Mouse (Mus musculus) left cerebral cortex, postnatal 25 days (tissue): ENCODE measurements at regions not wholly inside any gene's neighbourhood (a gene's known extent, or its start where the extent isn't known, plus 50 kb on each side); places are given as distances from the start of the nearest gene placed in this dataset.
A peak's percentile ranks its signal among the peaks of the same experiment; 100 is the strongest.

Experiments used
- DNase-seq, 2 experiments: peaks; one replicate each; pipeline ENCODE4 v3.0.0; 2022; ENCODE audit warnings: low spot score in 2 of 2, mixed read lengths in 1 of 2
- intact Hi-C: fragments of 180-260 bp; cut with DNase I; formaldehyde crosslinking; loops from one replicate; pipeline ENCODE4 v1.15.1; 2025

GRCm38 (mm10) chr11:19423841-19424815 lies 405.3 kb upstream of the Meis1 start:
- intact Hi-C loops, result no loop called here
- DNase-seq, result peak; percentile 33 to 65

DNA sequence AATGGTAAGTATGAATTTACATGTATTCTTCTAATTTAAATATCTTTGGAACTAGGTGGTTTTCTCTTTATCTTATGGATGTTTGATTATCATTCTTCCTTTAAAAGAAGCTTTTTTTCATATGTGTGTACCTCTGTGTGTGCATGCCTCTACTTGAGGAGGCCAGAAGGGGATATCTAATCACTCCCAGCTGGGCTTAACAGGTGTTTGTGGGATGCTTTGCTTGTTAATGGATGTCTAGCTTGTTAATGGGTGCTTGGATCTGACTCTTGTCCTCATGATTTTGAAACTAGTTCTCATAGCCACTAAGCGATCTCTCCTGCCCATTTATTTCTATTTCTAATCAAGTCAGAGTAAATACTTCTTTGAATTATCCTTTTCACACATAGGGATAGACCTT lies 408.8 kb upstream of the Meis1 start:
- intact Hi-C loops, result no loop called here
- no peak for DNase-seq

DNA sequence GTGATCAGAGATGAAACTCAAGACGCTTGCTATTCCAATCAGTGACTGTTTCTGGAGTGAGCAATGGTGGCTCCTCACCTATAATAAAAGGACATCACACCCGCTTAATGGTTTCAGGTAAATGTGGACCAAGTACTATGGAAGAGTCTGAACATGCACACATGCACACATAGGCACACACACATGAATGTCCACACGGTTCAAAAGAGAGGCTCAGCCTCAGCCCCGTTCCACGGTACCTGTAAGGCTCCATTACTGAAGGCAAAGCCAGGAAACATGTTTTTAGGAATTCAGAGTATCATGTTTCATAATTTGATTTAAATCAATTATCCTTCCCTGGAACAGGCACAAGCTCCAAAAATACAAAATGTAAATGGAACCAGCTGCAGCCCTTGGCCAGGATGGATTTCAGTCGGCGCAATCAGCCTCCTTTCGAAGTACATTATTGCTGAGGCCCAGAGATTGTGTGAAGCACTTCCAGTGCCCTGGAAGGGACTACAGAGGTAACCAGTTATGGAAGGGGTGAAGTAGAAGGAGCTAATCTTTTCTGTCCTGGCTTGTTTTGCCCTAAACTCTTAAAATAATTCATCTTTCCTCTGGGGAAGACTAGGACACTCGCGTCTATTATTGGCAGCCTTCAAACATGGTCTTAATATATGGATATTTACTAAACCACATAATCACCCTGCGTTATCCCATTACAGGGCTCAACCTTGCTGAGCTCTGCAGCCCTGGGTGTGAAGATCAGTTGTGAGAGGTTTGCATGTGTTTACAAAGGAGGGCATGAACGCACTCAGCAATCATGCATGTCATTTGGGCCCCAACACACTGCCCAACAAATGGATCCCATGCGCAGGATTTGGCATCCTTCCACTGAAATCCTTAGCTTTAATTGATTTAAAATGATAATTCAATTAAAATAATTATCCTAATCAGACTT lies 415.2 kb upstream of the Meis1 start:
- no peak for DNase-seq
- intact Hi-C loops, result no loop called here

- DNase-seq, result no peak
- intact Hi-C loops, result no loop called here
These were observed 419.6 kb upstream of the Meis1 start for GRCm38 (mm10) chr11:19438385-19438784.

- peak in 1 of 2 experiments; percentile 39 for DNase-seq
- intact Hi-C loops, result no loop called here
These were observed 423.2 kb upstream of the Meis1 start for GRCm38 (mm10) chr11:19441936-19442335.

GRCm38 (mm10) chr11:19455391-19456290 lies 436.9 kb upstream of the Meis1 start:
- intact Hi-C loops, result no loop called here
- no peak for DNase-seq

- DNase-seq, result no peak
These were observed 437.8 kb upstream of the Meis1 start for GRCm38 (mm10) chr11:19456577-19456976.

DNA sequence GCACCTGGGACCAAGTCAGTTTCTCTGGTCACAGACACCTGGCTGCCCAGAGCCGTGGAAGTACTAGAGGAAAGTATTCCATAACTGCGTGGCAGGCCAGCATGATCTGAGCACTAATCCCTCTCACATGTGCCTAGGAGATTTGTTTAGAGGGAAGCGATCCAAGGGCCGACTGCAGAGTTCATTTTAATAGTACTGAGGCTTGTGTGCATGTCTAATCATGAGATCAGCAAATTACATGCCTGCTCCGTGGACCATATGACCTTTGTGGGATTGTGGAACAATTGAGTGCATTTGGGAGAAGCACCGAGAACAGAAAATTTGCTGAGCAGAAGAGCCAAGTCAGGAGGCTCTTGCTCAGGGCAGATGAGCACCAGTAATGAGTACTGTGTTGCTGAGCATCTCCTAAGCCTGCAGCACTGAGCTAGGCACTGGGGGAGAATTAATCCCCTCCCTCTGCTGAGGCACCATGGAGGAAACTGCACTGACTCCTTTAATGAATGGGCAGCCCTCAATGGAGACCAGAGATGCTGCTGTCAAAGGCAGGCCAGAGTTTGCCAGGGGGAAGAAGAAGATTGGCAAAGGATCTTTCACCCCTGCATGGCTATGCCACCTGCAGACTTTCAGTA lies 445.1 kb upstream of the Meis1 start:
- intact Hi-C loops, result no loop called here
- no peak for DNase-seq

More at GRCm38 (mm10) chr11:19456577-19456976, 437.8 kb upstream of the Meis1 start:
- intact Hi-C loops, result no loop called here

DNA sequence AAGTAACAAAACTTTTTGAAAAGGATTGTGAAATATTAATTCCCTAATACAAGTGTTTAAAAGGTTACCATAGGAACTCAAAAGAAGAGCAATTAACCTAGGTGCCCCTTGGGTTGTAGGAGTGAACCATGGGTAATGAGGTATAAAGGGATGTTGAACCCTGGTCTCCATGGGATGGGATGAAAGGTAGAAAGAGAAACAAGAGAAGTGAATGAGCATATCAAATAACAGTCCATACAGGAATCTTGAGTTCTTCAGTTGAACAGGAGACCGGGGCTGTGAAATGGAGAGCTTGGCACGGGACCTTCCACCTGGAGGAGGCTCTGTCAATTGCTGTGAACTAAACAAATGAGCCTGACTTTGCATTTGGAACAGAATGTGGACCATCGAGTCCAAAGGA lies 449.6 kb upstream of the Meis1 start:
- no peak for DNase-seq
- intact Hi-C loops, result no loop called here

- DNase-seq, result no peak
- intact Hi-C loops, result no loop called here
These were observed 450.0 kb upstream of the Meis1 start for GRCm38 (mm10) chr11:19468803-19469202.

DNA sequence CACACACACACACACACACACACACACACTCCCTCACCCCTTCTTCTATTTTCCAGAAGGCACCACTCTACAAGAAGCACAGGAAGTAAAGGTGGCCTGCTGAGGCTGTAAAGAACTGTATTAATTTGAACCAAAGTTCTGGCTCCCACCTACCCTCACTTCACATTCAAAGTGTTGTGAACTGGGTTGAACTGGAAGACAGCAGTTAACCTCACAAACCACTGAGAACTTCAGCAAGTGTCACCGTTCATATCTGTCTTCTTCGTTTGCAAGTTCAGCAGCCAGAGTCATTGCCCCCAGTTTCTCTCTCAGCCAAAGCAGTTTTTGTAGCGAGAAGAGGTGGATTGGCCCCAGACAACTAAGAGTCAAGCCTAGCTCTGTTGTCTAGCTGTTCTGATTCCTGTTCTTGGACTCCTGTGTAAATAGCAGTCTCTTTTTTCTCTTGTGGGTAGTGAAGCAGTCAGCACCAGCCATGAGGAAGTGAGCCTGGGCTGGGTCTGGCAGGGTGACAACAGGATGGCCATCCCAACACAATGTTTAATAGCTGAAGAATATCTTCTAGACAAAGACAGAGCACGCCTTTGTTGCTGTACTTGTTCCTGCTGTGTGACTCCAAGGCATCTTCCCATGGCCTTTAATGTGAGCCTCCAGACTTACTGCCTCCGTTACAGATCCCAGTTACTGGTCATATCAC lies 452.0 kb upstream of the Meis1 start:
- intact Hi-C loops, result no loop called here
- no peak for DNase-seq

DNA sequence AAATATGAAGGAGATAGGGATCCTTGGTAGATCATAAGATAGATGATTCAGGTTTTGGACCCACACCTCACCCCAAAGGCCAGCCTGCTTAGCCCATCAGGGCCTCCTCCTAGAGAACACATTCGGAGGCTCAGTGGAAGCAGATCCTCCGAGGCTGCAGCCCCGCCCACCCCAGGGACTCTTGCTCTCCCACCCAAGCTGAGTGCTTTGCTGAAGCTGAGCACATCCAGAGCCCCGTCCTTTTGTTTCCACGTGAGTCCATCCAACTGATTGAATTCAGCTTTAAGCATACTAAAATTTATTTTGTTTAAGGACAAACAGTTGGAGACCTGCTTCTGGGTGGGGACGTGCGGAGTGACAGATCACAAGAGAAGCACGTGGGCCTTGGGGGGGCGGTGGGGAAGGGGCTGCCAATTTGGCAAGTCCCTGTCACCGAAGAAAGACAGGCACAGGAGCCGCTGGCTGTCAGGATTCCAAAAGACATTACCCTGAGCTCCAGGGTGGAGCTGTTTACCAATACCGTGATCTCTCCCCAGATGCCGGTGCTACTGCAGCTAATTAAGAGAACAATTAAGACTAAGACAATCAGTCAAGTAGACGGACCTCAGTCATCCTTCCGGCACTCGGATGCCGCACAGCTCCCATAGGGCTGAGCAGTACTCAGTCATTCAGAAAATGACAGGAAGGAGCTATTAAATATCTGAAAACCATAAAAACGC lies 448.9 kb upstream of the Spred2 start:
- no peak for DNase-seq
- intact Hi-C loops, result no loop called here

GRCm38 (mm10) chr11:19493089-19493756 lies 431.0 kb upstream of the Spred2 start:
- no peak for DNase-seq
- intact Hi-C loops, result no loop called here

DNA sequence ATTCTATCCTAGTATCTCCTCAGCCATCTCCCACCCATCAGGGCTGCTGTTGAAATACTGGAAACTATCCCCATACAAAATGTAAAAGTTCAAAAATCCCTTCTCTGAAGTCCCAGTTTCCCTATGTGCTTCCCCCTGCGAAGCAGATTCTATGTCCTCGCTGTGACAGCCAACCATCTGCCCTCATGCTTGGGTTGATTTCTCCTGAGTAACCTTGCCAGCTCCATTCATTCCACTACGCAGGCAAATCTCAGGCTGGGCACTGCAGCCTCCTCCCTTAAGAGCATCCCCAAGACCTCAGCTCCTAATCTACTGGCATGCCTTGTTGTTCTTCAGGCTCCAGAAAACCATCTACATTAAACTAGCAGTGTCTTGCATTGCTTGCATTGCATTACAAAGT lies 402.5 kb upstream of the Spred2 start:
- intact Hi-C loops, result no loop called here

DNA sequence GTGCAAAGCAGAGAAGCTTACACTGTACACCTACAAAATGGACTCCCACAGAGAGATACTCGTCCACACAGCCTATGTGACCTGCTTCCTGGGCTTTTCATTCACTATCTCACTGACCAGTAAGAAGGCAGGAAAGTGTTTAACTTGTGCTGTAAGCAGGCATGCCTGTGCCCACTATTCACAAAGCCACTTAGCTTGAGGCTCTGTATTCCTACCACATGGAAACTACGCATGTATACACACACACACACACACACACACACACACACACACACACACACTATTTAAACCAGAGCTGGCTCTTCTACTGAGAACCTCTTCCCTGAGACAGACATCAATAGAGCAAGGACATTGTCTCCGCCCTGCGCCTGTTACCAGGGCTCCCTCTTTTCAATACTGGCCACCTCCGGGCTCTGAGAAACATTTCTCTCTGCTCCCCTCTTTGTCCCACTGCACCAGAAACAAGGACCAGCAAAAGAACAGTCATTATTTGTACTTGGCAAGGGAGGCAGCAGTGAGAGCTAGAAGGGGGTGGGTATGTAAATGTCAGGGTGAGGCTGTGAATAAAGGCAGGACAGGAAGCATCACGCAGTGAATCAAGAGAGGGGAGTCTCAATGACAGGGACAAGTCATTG lies 400.2 kb upstream of the Spred2 start:
- DNase-seq, result peak; percentile 6 to 25
- intact Hi-C loops, result no loop called here

More for the DNA sequence above, 402.5 kb upstream of the Spred2 start:
- no peak for DNase-seq

- intact Hi-C loops, result no loop called here
- DNase-seq, result no peak
These were observed 395.0 kb upstream of the Spred2 start for GRCm38 (mm10) chr11:19529126-19529525.

DNA sequence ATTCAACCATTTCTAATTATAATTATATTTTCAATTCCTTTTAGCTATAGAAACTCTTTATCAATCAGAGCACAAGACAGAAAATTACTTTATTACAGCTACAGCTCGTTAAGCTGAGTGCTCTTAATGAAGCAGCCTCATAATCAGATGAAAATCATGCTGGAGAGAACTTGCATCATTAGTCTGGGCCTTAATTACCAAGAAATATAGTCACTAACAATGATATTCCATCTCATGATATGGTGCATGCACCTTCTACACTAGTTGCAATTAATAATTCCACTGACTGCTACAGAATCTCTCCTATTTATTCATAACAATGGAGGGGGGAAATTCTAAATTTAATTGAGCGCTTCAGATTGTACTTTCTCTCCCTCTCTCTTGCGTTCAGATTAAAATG lies 393.5 kb upstream of the Spred2 start:
- intact Hi-C loops, result loop anchor here (5.0 kb wide), 1 partner anchor 653 kb away; no protein-coding TSS in a partner anchor
- DNase-seq, result no peak
